ENCODE assay signal across 11 mouse cellular contexts in genomic region chr7:91442447-91443376, GRCm38 (mm10).
DNase-seq lines count a peak whose midpoint lies in the region; ATAC-seq and TF ChIP-seq lines count a peak whose summit lies in the region.
"Had no signal": no experiment of that assay in that cellular context is flagged by ENCODE, and none has a peak within 500 bp of the region (broad histone marks: within the 10 kb centered on the region; RNA-seq: fewer than 3 reads in every experiment).

No protein-coding gene starts in this region.

- H3K79me2 ChIP-seq in heart, adult 2 months (replicated peaks; ENCODE audit: control insufficient read depth, insufficient read depth, low read length): no peaks in the 10 kb centered on the region

- H3K9me3 ChIP-seq in midbrain, embryonic 14.5 days (ENCODE audit: control insufficient read depth, low read length): no peaks in the 10 kb centered on the region
- no peaks in the 10 kb centered on the region for H3K9me3 ChIP-seq in intestine, embryonic 15.5 days
- H3K9me3 ChIP-seq: lung, embryonic 15.5 days had no signal

- WGBS in midbrain, embryonic 14.5 days: 47% methylated on average over 11 of the region's 11 CpGs
- 55% methylated on average over 11 of the region's 11 CpGs for WGBS in heart, adult 2 months
- 73% methylated on average over 11 of the region's 11 CpGs for WGBS in intestine, embryonic 15.5 days

- peak overlapping the region; percentile 90 for H3K27ac ChIP-seq in layer of hippocampus, adult 2 months
- peak overlapping the region; percentile 47 for H3K27ac ChIP-seq in midbrain, embryonic 14.5 days (replicated peaks; ENCODE audit: low read depth, low read length)
- no peak overlapping the region for H3K27ac ChIP-seq in heart, adult 2 months
- H3K27ac ChIP-seq in intestine, embryonic 15.5 days: no peak overlapping the region
- H3K27ac ChIP-seq: lung, embryonic 15.5 days had no signal

- no peak for TF ChIP-seq EP300 in heart, adult 2 months (IDR thresholded peaks at IDR 0.05; ENCODE audit: insufficient read depth, low read depth, low read length)

- peak; percentile 82 for ATAC-seq in midbrain, embryonic 14.5 days (ENCODE audit: low FRiP score, low TSS enrichment)
- no peak for ATAC-seq in intestine, embryonic 15.5 days
- ATAC-seq: CD4-positive, CD25-positive, alpha-beta regulatory T cell, adult 4 months had no signal

- H3K36me3 ChIP-seq in midbrain, embryonic 14.5 days (ENCODE audit: control insufficient read depth, insufficient read depth, low read length): no peaks in the 10 kb centered on the region
- H3K36me3 ChIP-seq in heart, adult 2 months (ENCODE audit: control insufficient read depth, insufficient read depth, low read length): no peaks in the 10 kb centered on the region
- H3K36me3 ChIP-seq in intestine, embryonic 15.5 days: no peaks in the 10 kb centered on the region
- H3K36me3 ChIP-seq: lung, embryonic 15.5 days had no signal

- no peak for TF ChIP-seq CTCF in layer of hippocampus, adult 2 months (conservative IDR thresholded peaks at IDR 0.05)
- TF ChIP-seq CTCF in heart, adult 2 months (IDR thresholded peaks at IDR 0.05): no peak

- intact Hi-C loops in heart, adult 2 months (cut with DNase I): no loop called here

- H3K4me1 ChIP-seq in midbrain, embryonic 14.5 days (ENCODE audit: control insufficient read depth, insufficient read depth, low read length): peaks cover 3% of the 10 kb centered on the region; the same call in 1 of the 2 replicates
- H3K4me1 ChIP-seq in heart, adult 2 months (ENCODE audit: control insufficient read depth, insufficient read depth, low read length): no peaks in the 10 kb centered on the region
- H3K4me1 ChIP-seq in intestine, embryonic 15.5 days (replicated peaks): no peaks in the 10 kb centered on the region; the same call in 1 of the 2 replicates
- H3K4me1 ChIP-seq: lung, embryonic 15.5 days had no signal

- peak in 1 of 2 experiments; percentile 77 for DNase-seq in layer of hippocampus, adult 2 months (ENCODE audit: low spot score in 2 of 2)
- no peak for DNase-seq in layer of hippocampus, postnatal 25 days (ENCODE audit: extremely low spot score in 1 of 2, low spot score in 1 of 2)
- DNase-seq in frontal cortex, postnatal 36 days (ENCODE audit: low spot score in 2 of 2): peak; percentile 42 to 59
- DNase-seq in midbrain, embryonic 14.5 days: peak; percentile 75
- DNase-seq in right cerebral cortex, postnatal 4 days: peak; percentile 11
- no peak for DNase-seq in thymus, postnatal 14 days
- no peak for DNase-seq in heart, adult 2 months
- DNase-seq: gastrocnemius, postnatal 25 days had no signal

- H3K4me3 ChIP-seq in layer of hippocampus, adult 2 months: no peak overlapping the region
- no peak overlapping the region for H3K4me3 ChIP-seq in midbrain, embryonic 14.5 days (replicated peaks; ENCODE audit: low read depth, low read length)
- no peak overlapping the region for H3K4me3 ChIP-seq in heart, adult 2 months
- no peak overlapping the region for H3K4me3 ChIP-seq in intestine, embryonic 15.5 days (replicated peaks)
- H3K4me3 ChIP-seq: lung, embryonic 15.5 days had no signal

- H3K4me2 ChIP-seq in midbrain, embryonic 14.5 days (ENCODE audit: low read length): peak overlapping the region; percentile 6; the same call in 1 of the 2 replicates
- no peak overlapping the region for H3K4me2 ChIP-seq in intestine, embryonic 15.5 days (replicated peaks)
- H3K4me2 ChIP-seq: lung, embryonic 15.5 days had no signal

- H3K27me3 ChIP-seq in midbrain, embryonic 14.5 days (ENCODE audit: control insufficient read depth, insufficient read depth, low read length): no peaks in the 10 kb centered on the region
- no peaks in the 10 kb centered on the region for H3K27me3 ChIP-seq in heart, adult 2 months (ENCODE audit: control insufficient read depth, insufficient read depth, low read length)
- no peaks in the 10 kb centered on the region for H3K27me3 ChIP-seq in intestine, embryonic 15.5 days (replicated peaks)
- H3K27me3 ChIP-seq: lung, embryonic 15.5 days had no signal

- H3K9ac ChIP-seq in midbrain, embryonic 14.5 days (replicated peaks; ENCODE audit: low read length): no peak overlapping the region
- H3K9ac ChIP-seq in heart, adult 2 months (ENCODE audit: low read depth, low read length): no peak overlapping the region
- no peak overlapping the region for H3K9ac ChIP-seq in intestine, embryonic 15.5 days
- H3K9ac ChIP-seq: lung, embryonic 15.5 days had no signal

- no peak for TF ChIP-seq POLR2A in heart, adult 2 months (IDR thresholded peaks at IDR 0.05; ENCODE audit: insufficient read depth, low read depth, low read length)

Comparison
In these comparisons a context has a peak if more than half of its experiments do, and no peak if none do; other contexts are left out.
1. DNase-seq: peak in frontal cortex, postnatal 36 days (2 of 2), midbrain, embryonic 14.5 days (single experiment) and right cerebral cortex, postnatal 4 days (single experiment); none in layer of hippocampus, postnatal 25 days (0 of 2), thymus, postnatal 14 days (single experiment) and heart, adult 2 months (0 of 2).
2. H3K27ac ChIP-seq: peak in layer of hippocampus, adult 2 months (single experiment) and midbrain, embryonic 14.5 days (single experiment); none in heart, adult 2 months (single experiment) and intestine, embryonic 15.5 days (single experiment).